Mouse (Mus musculus) layer of hippocampus, adult 2 months (tissue): ENCODE measurements around the gene Adcy6. TPM values are rescaled to one million over a fixed set of nuclear protein-coding genes. Genes with fewer than 3 reads are reported as not detected.
"Not testable (repeated sequence)": the region's sequence is repeated elsewhere in the genome, so short reads cannot be mapped to it uniquely, and the experiment has no call there.

Experiments used
- DNase-seq, 2 experiments: peaks; one replicate each; pipeline ENCODE4 v3.0.0; 2022; ENCODE audit warnings: low spot score in 2 of 2
- H3K27ac ChIP-seq: fragments of 200-600 bp; 2 replicates; pipeline ENCODE4 v1.8.1; 2022
- H3K4me3 ChIP-seq: fragments of 200-600 bp; 2 replicates; pipeline ENCODE4 v1.8.1; 2022; ENCODE audit warnings: mild to moderate bottlenecking
- CTCF ChIP-seq: fragments of 200-600 bp; conservative IDR thresholded peaks from 2 replicates; pipeline ENCODE4 v1.8.1; 2022; ENCODE audit warnings: antibody characterized with exemption, mild to moderate bottlenecking, moderate library complexity
- total RNA-seq, 2 experiments: library from RNA; stranded (reverse); gene quantifications; 2 replicates each; pipeline ENCODE4 v1.2.3; 2021

Gene Adcy6
- total RNA-seq, 2 experiments from 2014 or later: 49.6 to 52.4 TPM

GRCm38 (mm10) chr15:98606051-98606536 is 3.8 kb downstream of the Adcy6 start:
- TF ChIP-seq CTCF: no peak
- Histone ChIP-seq H3K4me3 (no peak overlapping the region; the same call in 1 of the 2 replicates), H3K27ac (no peak overlapping the region)
- no peak for DNase-seq

DNA sequence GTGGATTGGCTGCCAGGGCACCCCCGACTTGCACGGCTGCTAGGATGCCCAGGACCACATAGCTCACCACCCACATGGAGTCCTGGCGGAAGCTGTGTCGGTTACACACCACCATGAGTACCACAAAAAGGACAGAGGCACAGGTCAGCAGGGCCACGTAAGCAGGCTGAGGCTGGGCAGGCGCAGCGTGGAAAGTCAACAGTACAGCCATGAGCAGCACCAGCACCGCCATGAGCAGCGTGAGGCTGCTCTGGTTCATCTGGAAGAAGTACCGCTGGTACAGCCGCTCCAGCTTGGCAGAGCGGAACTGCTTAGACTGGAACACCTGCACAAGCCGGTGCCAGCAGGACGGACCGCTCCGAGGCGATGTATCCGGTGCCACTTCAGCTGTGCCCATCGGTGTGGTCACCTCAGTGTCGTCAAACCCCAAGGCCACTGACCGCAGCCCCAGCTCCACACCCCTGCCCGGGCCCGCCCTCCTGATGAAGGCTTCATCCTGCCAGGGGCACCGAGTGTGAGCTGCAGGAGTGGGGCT is 5.8 kb downstream of the Adcy6 start:
- no peak overlapping the region for H3K4me3 ChIP-seq
- no peak overlapping the region for H3K27ac ChIP-seq
- DNase-seq: no peak
- no peak for TF ChIP-seq CTCF

DNA sequence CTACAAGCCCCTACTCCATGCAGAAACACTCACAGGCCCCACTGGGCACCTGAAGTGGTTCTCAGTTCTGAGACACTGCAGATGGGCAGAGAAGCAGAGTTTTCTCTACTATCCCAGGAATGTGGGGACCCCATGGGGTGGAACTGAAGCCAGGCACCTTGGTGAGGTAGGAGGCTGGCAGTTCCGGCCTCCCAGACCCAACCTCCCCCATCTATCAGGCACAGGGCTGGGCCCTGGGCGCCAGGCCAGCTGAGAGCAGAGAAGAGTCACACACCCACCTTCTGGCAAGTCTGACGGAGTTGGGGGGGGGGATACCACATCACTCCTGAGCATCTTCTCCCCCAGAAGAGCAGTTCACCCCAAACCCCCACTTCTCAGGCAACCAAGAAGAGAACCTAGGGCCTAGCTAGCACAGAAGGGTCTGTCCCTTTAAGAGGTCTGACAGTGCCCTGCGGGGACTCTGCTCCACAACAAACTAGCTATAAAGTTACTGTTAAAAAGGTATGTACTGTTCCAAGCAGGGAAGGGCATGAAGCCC is 6.9 kb downstream of the Adcy6 start:
- no peak for DNase-seq
- Histone ChIP-seq H3K27ac (peak overlapping the region; percentile 11; the same call in 1 of the 2 replicates), H3K4me3 (no peak overlapping the region)
- TF ChIP-seq CTCF: no peak

GRCm38 (mm10) chr15:98602191-98602881 is 7.5 kb downstream of the Adcy6 start:
- TF ChIP-seq CTCF: no peak
- H3K4me3 ChIP-seq: no peak overlapping the region; the same call in 1 of the 2 replicates

DNA sequence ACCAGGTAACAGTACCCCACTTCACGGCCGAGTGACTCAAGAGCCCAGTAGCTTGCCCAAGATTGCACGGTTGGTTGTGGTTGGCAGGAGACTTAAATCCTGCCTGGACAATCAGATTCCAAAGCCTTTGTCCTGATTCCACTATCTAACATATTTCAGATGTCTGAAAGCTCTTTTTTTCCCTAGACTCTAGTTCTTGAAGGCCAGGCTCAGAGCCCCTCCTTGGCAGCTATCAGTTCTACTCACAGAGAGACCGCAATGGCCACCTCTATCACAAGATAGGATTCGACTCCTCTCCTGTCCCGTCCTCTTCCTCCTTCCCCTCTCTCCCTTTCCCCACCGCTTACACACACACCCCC is 8.1 kb downstream of the Adcy6 start:
- DNase-seq: no peak
- no peak for TF ChIP-seq CTCF
- H3K27ac ChIP-seq: peak overlapping the region; percentile 25; the same call in 1 of the 2 replicates

More at GRCm38 (mm10) chr15:98602191-98602881, 7.5 kb downstream of the Adcy6 start:
- H3K27ac ChIP-seq: peak overlapping the region; percentile 25; the same call in 1 of the 2 replicates
- no peak for DNase-seq

GRCm38 (mm10) chr15:98600036-98600709 is 9.7 kb downstream of the Adcy6 start:
- Histone ChIP-seq H3K4me3 (no peak overlapping the region), H3K27ac (0 out of 2 replicates have a peak overlapping the region, but pooled peaks have one; percentile 10)
- no peak for DNase-seq
- TF ChIP-seq CTCF: no peak

More for the DNA sequence above, 8.1 kb downstream of the Adcy6 start:
- no peak overlapping the region; the same call in 1 of the 2 replicates for H3K4me3 ChIP-seq

DNA sequence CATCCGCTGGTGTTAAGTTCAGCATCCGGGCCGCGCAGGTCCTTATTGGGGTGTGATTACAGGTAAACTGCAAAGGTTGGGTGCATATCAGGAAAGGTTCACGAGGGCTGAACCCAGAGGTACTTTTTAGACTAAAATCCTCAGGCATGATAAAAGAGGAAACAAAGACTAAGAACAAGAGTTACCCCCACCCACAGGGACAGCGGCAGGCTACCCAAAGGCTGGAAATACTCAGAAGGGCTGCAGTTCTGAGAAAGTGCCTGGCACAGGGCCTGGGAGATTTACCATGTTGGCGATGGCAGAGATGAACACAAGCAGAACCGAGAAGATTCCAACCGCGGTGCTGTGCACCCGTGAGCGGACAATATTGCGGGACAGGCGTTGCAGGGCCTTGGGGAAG is 13.3 kb downstream of the Adcy6 start:
- no peak for TF ChIP-seq CTCF
- no peak for DNase-seq

GRCm38 (mm10) chr15:98595049-98595448 is 14.8 kb downstream of the Adcy6 start:
- Histone ChIP-seq H3K27ac (no peak overlapping the region), H3K4me3 (no peak overlapping the region)
- DNase-seq: no peak
- TF ChIP-seq CTCF: no peak

More for the DNA sequence above, 13.3 kb downstream of the Adcy6 start:
- H3K27ac ChIP-seq: no peak overlapping the region
- H3K4me3 ChIP-seq: no peak overlapping the region

GRCm38 (mm10) chr15:98594193-98594592 is 15.7 kb downstream of the Adcy6 start:
- no peak for TF ChIP-seq CTCF
- no peak overlapping the region for H3K27ac ChIP-seq
- DNase-seq: peak; percentile 48 to 53
- no peak overlapping the region for H3K4me3 ChIP-seq

DNA sequence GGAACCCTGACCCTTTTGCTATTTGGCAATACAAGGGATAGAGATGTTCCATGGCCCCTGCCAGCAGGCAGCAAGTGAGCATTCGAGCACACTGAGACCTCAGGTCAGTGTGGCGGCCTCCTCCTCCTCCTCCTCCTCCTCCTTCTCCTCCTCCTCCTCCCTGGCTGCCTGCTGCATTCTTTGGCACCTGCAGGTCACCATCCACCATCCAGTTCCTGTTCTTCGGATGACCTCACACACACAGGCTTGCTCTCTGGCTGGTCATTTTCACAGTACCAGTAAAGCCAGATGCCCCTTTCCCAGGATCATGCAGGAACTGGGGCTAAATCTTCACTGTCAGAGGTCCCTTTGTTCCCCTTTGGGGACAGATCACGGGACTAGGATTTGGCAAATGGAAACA is 18.5 kb downstream of the Adcy6 start:
- TF ChIP-seq CTCF: no peak
- DNase-seq: no peak
- no peak overlapping the region for H3K27ac ChIP-seq
- no peak overlapping the region for H3K4me3 ChIP-seq

- Histone ChIP-seq H3K27ac (no peak overlapping the region), H3K4me3 (no peak overlapping the region)
- TF ChIP-seq CTCF: no peak
- no peak for DNase-seq
These were observed 20.1 kb downstream of the Adcy6 start for GRCm38 (mm10) chr15:98589640-98590336.

DNA sequence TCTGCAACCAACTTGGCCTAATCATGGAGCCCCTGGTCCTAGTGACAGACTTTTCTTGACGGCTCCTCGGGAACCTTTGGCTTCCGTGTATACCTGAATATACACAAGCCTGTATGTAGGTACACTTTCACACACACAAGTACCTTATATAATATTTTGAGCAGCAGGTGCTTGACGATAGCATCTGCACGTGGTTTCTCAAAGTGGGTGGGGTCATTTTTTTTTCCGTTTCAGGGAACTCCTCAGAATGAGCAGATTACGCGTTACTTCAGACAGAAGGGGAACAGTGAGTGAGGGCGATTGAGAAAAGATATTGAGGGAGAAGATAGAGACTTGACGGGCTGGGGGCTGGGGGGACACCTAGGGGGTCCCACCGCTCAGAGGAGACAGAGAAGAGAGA is 22.1 kb downstream of the Adcy6 start:
- Histone ChIP-seq H3K27ac (no peak overlapping the region), H3K4me3 (no peak overlapping the region)
- TF ChIP-seq CTCF: no peak
- DNase-seq: no peak

GRCm38 (mm10) chr15:98586141-98586540 is 23.7 kb downstream of the Adcy6 start:
- not testable (repeated sequence) for DNase-seq, H3K4me3 ChIP-seq, H3K27ac ChIP-seq
